Mouse (Mus musculus) testis, adult 2 months (tissue): ENCODE measurements around the gene Trib3. TPM values are rescaled to one million over a fixed set of nuclear protein-coding genes. Genes with fewer than 3 reads are reported as not detected.

ENCODE experiments used
- H3K27ac ChIP-seq: fragments of 200-500 bp; 2 replicates; pipeline ENCODE4 v1.5.1; 2012; ENCODE audit warnings: low read depth, low read length; ENCODE audit not compliant: control insufficient read depth, insufficient read depth
- H3K27me3 ChIP-seq: fragments of 200-500 bp; 2 replicates; pipeline ENCODE4 v1.6.1; 2012; ENCODE audit warnings: mild to moderate bottlenecking, low read length, moderate library complexity; ENCODE audit not compliant: control insufficient read depth, insufficient read depth
- H3K36me3 ChIP-seq: fragments of 200-500 bp; 2 replicates; pipeline ENCODE4 v1.6.1; 2012; ENCODE audit warnings: mild to moderate bottlenecking, low read length; ENCODE audit not compliant: control insufficient read depth, insufficient read depth
- H3K4me1 ChIP-seq: fragments of 200-500 bp; 2 replicates; pipeline ENCODE4 v1.6.1; 2012; ENCODE audit warnings: low read length; ENCODE audit not compliant: control insufficient read depth, insufficient read depth
- H3K4me3 ChIP-seq: fragments of 200-500 bp; 2 replicates; pipeline ENCODE4 v1.5.1; 2012; ENCODE audit warnings: low read depth, mild to moderate bottlenecking, low read length, moderate library complexity, mixed read lengths; ENCODE audit not compliant: control insufficient read depth
- CTCF ChIP-seq: fragments of 200-500 bp; IDR thresholded peaks from 2 replicates; pipeline ENCODE4 v1.5.1; 2012; ENCODE audit warnings: low read depth, mild to moderate bottlenecking, inconsistent platforms, low read length, moderate library complexity; ENCODE audit not compliant: control insufficient read depth, insufficient read depth, insufficient replicate concordance
- POLR2A ChIP-seq: fragments of 200-500 bp; IDR thresholded peaks from 2 replicates; pipeline ENCODE4 v1.6.1; 2012; ENCODE audit warnings: low read depth, mild to moderate bottlenecking, inconsistent platforms, low read length, moderate library complexity; ENCODE audit not compliant: control insufficient read depth
- polyA plus RNA-seq: library from polyadenylated mRNA; depleted of rRNA; stranded (reverse); fragments of >200 nt; gene quantifications from 2 replicates; pipeline ENCODE4 v1.2.3, GENCODE M21; 2012

Gene Trib3
- polyA plus RNA-seq, 1 experiment = 0.26 TPM

- no peaks in the 10 kb centered on the region for H3K36me3 ChIP-seq
- H3K4me1 ChIP-seq = no peaks in the 10 kb centered on the region
- no peak for TF ChIP-seq POLR2A
- no peak for TF ChIP-seq CTCF
- H3K4me3 ChIP-seq = no peak overlapping the region
- no peak overlapping the region for H3K27ac ChIP-seq
- no peaks in the 10 kb centered on the region for H3K27me3 ChIP-seq
Measured at GRCm38 (mm10) chr2:152324842-152325241, 19.0 kb downstream of the Trib3 start.

GRCm38 (mm10) chr2:152323971-152324370 is 19.9 kb downstream of the Trib3 start:
- Histone ChIP-seq H3K4me3 (no peak overlapping the region), H3K4me1 (no peaks in the 10 kb centered on the region), H3K36me3 (no peaks in the 10 kb centered on the region), H3K27me3 (no peaks in the 10 kb centered on the region), H3K27ac (no peak overlapping the region)
- TF ChIP-seq POLR2A (no peak), CTCF (no peak)

- no peak overlapping the region for H3K27ac ChIP-seq
- no peak overlapping the region for H3K4me3 ChIP-seq
- H3K4me1 ChIP-seq = no peaks in the 10 kb centered on the region
- H3K36me3 ChIP-seq = no peaks in the 10 kb centered on the region
- no peaks in the 10 kb centered on the region for H3K27me3 ChIP-seq
- TF ChIP-seq POLR2A (no peak), CTCF (no peak)
Measured at GRCm38 (mm10) chr2:152322198-152322597, 21.6 kb downstream of the Trib3 start.

GRCm38 (mm10) chr2:152321558-152321957 is 22.3 kb downstream of the Trib3 start:
- no peaks in the 10 kb centered on the region for H3K27me3 ChIP-seq
- no peak overlapping the region for H3K27ac ChIP-seq
- no peaks in the 10 kb centered on the region for H3K4me1 ChIP-seq
- no peak for TF ChIP-seq CTCF
- no peak for TF ChIP-seq POLR2A
- H3K36me3 ChIP-seq = no peaks in the 10 kb centered on the region
- no peak overlapping the region for H3K4me3 ChIP-seq

GRCm38 (mm10) chr2:152317054-152317453 is 26.8 kb downstream of the Trib3 start:
- no peaks in the 10 kb centered on the region; the same call in 1 of the 2 replicates for H3K36me3 ChIP-seq
- H3K4me3 ChIP-seq = no peak overlapping the region
- no peaks in the 10 kb centered on the region for H3K27me3 ChIP-seq
- H3K27ac ChIP-seq = no peak overlapping the region
- no peaks in the 10 kb centered on the region for H3K4me1 ChIP-seq
- TF ChIP-seq CTCF (no peak), POLR2A (no peak)

- no peaks in the 10 kb centered on the region; the same call in 1 of the 2 replicates for H3K36me3 ChIP-seq
Measured at GRCm38 (mm10) chr2:152313926-152314325, 29.9 kb downstream of the Trib3 start.

GRCm38 (mm10) chr2:152312996-152313395 is 30.8 kb downstream of the Trib3 start:
- Histone ChIP-seq H3K36me3 (no peaks in the 10 kb centered on the region; the same call in 1 of the 2 replicates), H3K4me1 (no peaks in the 10 kb centered on the region), H3K4me3 (no peak overlapping the region), H3K27me3 (no peaks in the 10 kb centered on the region), H3K27ac (no peak overlapping the region)
- TF ChIP-seq CTCF (no peak), POLR2A (no peak)

More at GRCm38 (mm10) chr2:152313926-152314325, 29.9 kb downstream of the Trib3 start:
- Histone ChIP-seq H3K27me3 (no peaks in the 10 kb centered on the region), H3K4me3 (no peak overlapping the region), H3K4me1 (no peaks in the 10 kb centered on the region), H3K27ac (no peak overlapping the region)
- TF ChIP-seq CTCF (no peak), POLR2A (no peak)

- no peak overlapping the region for H3K4me3 ChIP-seq
- TF ChIP-seq CTCF (no peak), POLR2A (no peak)
- H3K27me3 ChIP-seq = no peaks in the 10 kb centered on the region
- H3K27ac ChIP-seq = no peak overlapping the region
- no peaks in the 10 kb centered on the region for H3K4me1 ChIP-seq
- peaks cover 1% of the 10 kb centered on the region; the same call in 1 of the 2 replicates for H3K36me3 ChIP-seq
Measured at GRCm38 (mm10) chr2:152307186-152307585, 36.6 kb downstream of the Trib3 start.
